15 mouse cellular contexts compared by ENCODE assay signal in the genomic region with DNA sequence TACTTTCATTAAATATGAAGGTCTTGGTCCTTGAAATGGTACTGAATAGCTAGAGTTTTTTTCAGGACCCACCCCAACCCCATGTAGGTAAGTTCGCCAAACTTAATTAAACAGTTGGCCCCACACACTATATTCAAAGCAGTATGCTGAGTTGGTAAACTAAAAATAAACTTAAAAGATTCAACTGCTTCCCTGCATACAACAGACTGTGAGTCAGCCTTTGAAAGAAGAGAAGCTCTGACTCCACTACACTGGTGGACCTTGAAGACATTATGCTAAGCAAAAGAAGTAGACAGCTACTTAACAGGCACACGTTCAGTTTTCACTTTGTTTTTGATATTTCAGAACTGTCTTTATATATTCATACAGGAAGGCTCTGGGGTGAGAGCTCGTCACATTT.
"Had no signal": no experiment of that assay in that cellular context is flagged by ENCODE, and none has a peak within 500 bp of the region (broad histone marks: within the 10 kb centered on the region; RNA-seq: fewer than 3 reads in every experiment).

No protein-coding gene starts in this region.

- ATAC-seq: midbrain, embryonic 16.5 days had no signal

- H3K4me3 ChIP-seq: midbrain, embryonic 10.5 days; midbrain, embryonic 12.5 days; neural tube, embryonic 12.5 days had no signal

- DNase-seq: lung, adult 18-20 months; lung, embryonic 14.5 days; lung, postnatal 10 days; lung, postnatal 4 days; midbrain, embryonic 14.5 days; retina, postnatal 1 day; right cerebral cortex, postnatal 4 days; spleen, adult 18-20 months; thymus, adult 18-20 months; thymus, postnatal 14 days; thymus, postnatal 36 days had no signal

- H3K4me1 ChIP-seq: midbrain, embryonic 10.5 days; midbrain, embryonic 12.5 days; neural tube, embryonic 12.5 days had no signal

- H3K27ac ChIP-seq: midbrain, embryonic 10.5 days; midbrain, embryonic 12.5 days; neural tube, embryonic 12.5 days had no signal
